Mouse (Mus musculus): ENCODE results near the gene Ripply2.
"Not testable (repeated sequence)": the region's sequence is repeated elsewhere in the genome, so short reads cannot be mapped to it uniquely, and the experiment has no call there.

Gene Ripply2

DNA sequence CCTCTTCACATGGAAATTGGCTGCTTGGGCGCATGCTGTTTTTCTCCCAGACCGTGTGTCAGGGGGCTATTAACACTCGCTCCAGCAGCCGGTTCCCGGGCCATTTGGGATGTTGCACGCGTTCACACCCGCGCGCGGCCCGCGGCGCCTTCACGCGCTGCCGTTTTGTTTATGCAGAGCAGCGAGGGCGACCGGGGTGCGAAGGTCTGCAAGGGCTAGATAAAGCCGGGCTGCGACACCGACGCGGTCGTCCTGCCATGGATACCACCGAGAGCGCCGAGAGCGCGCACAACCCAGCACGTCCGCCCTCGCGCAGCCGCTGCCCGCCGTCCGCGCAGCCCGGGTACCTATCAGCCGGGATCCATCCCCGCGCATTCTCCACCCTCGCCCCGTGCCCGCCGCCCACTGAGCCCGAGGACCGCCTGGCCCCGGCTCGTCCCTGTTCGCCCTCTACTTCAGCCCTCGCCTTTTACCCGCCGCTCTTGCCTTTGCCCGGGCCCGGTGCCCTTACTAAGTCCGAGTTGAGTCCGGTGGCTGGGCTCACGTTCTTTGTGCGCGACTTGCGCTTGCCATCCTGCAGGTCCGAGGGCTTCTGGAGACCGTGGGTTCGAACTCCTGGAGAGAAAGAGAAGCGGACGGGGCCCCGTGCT, at the start of gene Ripply2:
Gene Ripply2, plus strand, starts transcription at position 250 of the 650 bp plus-strand sequence.
- DNase-seq (ENCODE audit: low read depth in 1 of 2, low spot score in 2 of 2) = no peak

DNA sequence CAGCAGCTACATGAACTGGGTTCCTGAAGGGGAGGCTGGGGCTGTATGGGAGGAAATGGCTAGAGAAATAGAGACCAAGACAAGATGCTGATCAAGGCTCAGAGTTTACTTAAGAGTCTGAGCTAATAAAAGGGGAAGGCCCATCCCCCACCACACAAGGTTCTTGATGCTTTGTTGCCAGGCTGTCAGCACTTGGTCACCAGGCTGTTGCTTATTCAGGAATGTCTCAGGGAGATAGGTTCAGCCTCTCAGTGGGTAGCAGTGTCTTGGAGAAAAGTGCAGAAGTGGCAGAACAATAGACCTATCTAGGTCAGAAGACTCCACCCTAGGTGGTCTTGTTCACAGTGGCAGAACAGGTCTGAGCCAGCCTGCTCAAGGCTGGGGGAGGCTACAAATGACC, 42.9 kb upstream of the Ripply2 start:
- not testable (repeated sequence) for DNase-seq (ENCODE audit: low read depth in 1 of 2, low spot score in 2 of 2)

DNA sequence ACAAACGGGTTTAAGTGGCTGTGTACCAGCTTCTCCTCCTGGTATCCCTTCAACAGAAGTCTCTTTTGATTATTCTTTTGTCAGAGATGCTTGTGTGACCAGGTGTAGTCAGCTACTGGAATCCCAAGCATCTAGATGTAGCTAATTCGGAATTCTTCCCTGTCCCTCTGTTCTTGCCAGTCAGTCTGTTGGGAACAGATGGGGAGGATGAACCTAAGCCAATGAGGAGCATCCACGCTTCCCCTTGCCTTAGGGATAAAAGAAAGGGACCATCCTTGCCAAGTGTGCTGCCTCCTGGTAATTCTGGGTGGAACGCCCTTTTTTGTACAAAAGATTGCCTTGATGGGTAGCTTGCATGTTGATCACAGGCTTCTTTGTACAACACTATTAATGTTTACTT, 41.8 kb upstream of the Ripply2 start:
- no peak for DNase-seq (ENCODE audit: low read depth in 1 of 2, low spot score in 2 of 2)

DNA sequence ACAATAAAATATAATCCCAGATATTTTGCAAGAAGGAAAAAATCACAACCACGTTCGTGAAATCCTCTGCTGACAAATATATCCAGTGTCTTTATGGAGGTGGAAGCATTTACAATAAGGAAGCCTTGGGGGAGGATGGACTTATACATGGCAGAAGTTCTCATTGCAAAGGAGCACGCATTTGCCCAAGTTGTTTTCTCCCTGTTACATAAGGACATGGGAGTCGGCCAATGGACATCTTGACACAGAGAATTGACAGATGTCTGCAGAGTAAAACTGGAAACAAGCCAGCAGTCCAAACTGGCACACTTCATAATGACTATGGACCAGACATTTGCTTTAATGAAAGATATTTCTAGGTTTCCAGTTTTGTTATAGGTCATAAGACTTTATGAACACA, 38.4 kb upstream of the Ripply2 start:
- DNase-seq (ENCODE audit: low read depth in 1 of 2, low spot score in 2 of 2) = no peak

DNA sequence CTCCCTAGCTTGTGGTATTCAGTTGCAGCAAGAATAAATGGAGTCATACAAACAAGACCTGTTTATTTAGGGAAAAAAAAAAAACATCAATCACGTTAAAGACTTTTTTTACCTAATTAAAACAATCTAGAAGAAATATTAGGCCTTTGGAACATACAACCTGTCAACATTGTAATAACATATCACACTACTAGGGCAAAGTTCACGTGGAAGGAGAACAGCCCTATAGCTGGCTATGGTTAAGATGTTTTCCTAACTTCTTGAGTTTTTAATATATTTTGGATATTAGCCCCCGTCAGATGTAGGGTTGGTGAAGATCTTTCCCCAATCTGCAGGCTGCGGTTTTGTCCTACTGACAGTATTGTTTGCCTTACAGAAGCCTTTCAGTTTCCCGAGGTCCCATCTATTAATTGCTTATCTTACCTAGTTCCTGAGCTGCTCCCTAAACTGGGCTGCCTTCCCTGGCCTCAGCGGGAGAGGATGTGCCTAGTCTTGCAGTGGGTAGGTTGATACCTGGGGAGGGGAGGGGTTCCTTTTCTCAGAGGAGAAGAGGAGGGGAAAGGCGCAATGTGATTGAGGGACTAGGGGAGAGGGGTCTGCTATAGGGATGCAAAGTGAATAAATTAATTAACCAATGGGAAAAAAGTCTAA, 37.0 kb upstream of the Ripply2 start:
- no peak for DNase-seq (ENCODE audit: low read depth in 1 of 2, low spot score in 2 of 2)

DNA sequence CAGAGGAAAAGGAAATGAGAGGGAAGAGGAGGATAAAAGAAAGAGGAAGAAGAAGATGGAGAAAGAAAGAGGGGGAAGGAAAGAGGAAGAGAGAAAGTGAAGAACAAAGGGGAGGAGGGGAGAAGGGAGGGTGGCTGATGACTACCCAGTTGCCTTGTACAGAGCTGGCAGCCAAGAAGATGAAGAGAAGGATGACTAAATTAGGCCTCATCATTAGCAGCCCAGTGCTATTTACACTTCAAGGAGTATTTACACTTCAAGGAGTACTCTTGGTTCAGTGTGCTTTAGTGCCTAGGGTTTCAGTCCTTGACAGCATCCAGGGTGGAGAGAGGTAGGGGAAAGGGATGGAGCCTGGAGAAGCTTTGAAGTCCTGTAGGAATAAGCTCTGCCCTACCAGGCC, 35.3 kb upstream of the Ripply2 start:
- no peak for DNase-seq (ENCODE audit: low read depth in 1 of 2, low spot score in 2 of 2)

DNA sequence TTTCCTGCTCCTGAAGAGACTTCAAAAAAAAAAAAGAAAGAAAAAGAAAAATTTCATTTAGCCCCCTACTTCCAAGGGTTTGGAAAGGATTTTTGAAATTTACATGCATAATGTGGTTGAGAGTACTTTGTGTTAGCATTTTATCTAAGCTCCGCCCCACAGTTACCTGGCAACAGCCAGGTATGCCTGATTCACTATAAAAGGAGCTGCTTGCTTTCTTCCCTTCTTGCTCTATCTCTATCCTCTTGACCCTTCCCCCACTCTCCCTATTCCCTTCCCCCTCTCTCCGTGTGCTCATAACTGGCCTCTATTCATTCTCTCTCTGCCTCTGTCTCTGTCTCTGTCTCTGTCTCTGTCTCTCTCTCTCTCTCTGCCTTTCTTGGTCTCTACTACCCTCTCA, 34.4 kb upstream of the Ripply2 start:
- no peak for DNase-seq (ENCODE audit: low read depth in 1 of 2, low spot score in 2 of 2)

DNA sequence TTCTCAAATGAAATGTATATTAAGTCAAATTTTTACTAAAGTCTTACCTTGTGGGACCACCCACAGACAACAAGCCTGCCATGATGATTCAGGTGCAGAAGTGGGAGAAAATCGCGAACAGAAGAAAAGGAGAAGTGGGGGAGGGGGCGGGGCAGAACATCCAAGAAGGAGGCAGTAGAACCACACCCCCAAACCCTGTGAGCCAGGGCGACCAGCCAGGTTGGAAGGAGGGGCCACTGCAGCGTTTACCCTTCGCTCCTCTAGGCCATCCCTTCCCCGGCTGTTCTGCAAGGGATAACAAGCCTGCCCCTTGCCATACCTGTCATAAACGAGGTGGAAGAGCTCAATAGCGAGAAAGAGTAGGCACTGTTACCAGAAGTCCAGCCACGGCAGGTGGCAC, 33.8 kb upstream of the Ripply2 start:
- DNase-seq (ENCODE audit: low read depth in 1 of 2, low spot score in 2 of 2) = no peak

DNA sequence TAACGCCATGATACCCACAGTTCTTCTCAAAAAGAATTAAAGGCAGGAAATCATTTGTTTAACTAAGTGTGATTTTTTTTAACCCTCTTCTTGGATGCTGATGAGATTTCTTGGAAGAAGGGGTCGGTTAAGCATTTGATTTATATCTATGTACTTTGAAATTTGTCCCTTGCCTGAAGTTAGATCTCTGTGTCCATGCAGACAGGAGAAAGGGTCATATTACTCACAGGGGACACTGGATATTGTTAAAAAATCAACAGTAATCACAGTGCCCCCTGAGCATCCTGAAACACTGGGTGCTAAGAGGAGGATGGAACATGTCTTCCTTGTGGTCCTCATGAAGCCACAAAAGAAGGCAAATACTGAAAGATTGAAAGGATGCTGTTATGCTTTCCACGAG, 30.8 kb upstream of the Ripply2 start:
- DNase-seq (ENCODE audit: low read depth in 1 of 2, low spot score in 2 of 2) = no peak

DNA sequence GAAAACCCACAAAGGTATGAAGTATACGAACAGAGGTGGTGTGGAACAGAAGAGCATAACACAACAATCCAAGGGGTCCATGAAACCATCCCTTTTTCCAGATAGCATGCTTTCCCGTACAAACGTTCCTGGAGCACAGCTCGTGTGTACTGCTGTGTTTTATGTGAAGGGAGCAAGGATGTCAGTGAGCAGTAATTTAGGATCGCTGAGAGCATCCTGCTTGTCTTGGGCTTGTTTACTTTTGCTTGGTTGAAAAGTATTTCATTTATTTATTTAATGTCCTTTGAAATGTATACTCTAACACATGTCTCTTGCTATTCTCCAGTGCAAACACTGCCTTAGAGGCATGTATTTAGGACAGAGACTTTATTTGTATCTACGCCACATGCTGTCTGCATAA, 30.2 kb upstream of the Ripply2 start:
- DNase-seq (ENCODE audit: low read depth in 1 of 2, low spot score in 2 of 2) = no peak

DNA sequence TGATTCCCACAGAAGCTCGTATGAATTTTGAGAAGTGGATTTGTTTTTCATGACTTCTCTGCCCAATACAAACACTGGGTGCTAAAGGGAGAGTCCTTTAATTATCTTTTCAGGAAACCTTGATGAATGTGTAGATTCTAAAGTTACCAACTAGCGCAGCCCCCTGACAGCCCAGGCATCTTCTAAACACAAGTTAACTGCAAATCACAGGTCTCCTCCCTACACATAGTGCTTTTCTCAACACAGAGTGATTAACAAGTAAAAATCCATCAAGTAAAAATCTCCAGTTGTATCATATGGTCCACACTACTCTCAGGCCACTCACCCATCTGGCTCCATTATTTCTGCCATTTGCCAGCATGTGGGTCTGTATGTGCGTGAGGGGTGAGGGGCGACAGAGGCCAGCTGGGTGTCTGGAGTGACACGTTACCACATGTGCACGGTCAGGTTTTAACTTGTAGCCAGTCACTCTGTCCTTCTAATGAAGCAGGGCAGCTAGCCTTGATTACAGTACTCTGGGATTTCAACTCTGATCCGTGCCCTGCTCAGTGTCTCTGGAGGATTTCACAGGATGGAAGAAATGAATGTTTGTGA, 28.5 kb upstream of the Ripply2 start:
- DNase-seq (ENCODE audit: low read depth in 1 of 2, low spot score in 2 of 2) = no peak

DNA sequence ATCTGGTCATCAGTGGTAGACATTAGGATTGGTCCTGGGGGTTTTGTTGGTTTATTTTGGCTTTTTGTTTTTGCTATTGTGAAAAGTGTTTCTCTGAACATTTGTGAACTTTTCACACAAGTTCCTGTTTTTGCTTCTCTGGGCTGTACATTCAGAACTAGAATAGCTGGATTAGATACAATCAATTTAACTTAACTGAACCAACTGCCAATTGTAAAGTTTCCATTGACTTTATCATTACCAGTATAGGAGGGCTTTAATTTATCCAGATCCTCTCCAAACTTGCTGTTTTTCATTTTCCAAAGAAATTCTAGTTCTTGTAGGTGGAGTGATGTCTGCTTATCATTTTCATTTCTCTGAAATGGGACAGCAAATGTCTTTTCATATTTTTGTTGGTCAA, 25.5 kb upstream of the Ripply2 start:
- no peak for DNase-seq (ENCODE audit: low read depth in 1 of 2, low spot score in 2 of 2)

DNA sequence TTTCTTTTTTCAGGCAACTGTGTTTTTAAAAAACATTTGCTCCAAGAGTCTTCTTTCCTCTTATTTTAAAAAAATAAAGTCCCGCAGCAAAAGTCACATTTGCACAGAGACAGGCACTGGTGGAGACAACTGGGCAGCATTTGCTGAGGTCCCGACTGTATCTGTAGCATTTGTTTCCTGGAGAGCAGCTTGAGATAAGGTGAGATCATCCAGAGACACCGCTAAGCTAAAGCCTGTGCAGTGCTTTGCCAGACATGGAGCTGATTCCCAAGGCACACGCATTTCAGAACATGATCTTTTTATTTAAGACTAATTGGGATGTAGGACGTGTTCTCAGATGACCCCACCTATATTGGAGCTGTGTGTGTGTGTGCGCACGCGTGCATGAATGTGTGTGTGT, 23.6 kb upstream of the Ripply2 start:
- DNase-seq (ENCODE audit: low read depth in 1 of 2, low spot score in 2 of 2) = no peak

DNA sequence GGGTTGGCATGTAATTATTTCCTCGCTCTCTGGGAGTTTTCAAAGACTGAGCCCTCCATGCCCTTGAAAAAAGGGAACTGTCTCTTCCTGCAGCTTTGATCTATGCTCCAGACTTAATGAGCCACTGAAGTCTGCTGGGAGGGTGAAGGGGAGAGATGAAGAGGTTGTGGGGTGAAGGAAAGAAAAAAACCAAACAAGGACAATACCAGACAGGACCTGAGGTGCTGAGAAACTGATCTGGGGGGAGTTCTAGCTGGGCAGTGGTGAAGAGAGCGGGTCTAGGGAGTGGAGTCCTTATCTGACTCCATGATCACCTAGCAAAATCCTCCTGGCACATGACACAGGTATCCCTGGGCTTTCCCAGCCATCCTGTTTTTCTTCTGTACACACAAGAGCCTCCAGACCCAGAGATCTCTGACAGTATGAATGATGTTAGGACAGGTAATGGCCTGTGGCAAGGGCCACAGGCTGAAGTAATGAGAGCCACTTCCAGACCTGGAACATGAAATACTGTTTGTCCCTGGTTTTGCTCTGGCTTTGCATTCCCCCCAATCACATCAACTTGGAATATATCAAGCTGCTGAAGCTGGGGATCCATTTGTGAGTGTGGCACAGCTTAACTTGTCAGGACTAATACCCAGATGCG, 18.2 kb upstream of the Ripply2 start:
- DNase-seq (ENCODE audit: low read depth in 1 of 2, low spot score in 2 of 2) = no peak

DNA sequence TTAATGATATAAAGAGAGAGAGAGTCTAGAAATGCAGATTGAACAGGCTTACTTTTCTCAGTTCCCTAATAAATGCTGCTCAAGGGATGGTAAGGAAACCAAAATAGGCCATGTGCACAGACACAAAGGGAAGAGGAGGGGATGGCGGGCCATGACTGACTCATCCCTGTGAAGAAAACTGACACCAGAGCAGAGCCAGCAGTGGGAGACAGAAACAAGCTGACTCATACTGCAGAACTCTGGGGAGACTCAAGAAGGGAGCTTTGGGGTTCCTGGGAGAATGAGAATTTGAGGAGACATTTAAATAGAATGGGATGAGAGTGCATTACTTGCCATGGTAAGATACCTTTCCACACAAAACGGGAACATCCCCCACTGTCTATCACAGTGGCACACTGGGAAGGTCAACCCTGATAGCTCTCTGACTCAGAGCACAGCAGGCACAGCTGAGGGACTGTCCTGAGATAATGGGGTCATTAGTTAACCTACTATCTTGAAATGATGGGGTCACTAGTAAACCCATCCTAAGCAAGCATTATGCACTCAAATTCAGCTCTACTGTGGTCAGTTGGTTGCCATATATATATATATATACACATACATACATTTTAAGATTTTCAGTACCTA, 15.3 kb upstream of the Ripply2 start:
- no peak for DNase-seq (ENCODE audit: low read depth in 1 of 2, low spot score in 2 of 2)

DNA sequence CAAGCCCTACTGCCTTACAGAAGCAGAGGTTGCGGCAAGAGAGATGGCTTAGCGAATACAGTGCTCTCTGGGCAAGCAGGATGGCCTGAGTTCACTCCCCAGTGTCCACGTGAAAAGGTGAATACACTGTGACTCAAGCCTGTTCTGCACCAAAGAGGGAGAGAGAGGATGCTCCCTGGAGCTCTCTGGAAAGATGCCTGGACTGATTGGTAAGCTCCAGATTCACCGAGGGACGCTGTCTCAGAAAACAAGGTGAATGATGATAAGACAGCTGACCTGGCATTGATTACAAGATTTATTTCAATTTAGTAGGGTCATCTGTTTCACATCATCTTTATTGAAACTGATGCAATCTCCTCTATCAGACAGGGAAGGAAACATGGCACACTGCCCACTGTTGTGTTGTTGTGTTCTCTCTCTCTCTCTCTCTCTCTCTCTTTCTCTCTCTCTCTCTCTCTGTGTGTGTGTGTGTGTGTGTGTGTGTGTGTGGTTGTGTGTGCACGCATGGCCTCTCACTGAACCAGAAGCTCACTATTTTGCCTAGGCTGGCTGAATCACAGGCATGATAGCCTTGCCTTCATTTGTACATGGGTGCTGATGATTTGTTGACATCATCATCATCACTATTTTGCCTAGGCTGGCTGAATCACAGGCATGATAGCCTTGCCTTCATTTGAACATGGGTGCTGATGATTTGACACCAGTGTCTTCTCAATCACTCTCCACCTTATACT, 10.5 kb upstream of the Ripply2 start:
- DNase-seq (ENCODE audit: low read depth in 1 of 2, low spot score in 2 of 2) = no peak

DNA sequence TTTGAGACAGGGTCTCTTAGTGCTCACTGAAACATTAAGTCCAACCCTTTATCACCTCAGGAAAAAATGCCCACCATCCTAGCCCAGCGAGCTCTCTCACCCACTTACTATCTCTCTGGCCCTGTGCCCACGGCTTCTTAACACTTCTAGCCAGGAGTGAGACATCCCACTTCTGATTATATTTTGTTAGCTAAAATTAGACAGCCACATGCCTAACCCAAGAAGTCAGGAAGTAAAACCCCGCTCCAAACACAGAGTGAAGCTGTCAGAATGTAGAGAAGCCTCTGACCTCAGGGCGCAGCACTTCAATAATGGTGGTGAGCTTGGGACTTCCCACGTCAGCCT, 9.9 kb upstream of the Ripply2 start:
- DNase-seq (ENCODE audit: low read depth in 1 of 2, low spot score in 2 of 2) = no peak

DNA sequence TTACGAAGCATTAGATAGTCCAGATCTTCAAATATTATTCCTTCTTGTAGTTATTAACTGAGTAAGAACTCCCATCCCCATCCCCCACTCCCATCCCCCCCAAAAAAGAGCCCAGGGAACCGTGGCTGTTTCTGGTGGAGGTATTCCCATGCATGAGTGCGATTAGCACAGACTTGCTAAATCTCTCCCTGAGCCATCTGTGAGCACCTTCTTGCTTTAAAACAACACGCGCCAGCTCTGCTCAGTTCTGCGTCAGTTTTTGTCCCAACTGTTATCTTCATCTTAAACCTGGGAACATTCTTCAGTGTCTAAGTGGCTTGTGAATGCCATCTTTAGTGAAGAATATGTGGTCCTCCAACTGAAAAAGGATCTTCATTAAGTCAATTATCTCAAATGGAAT, 6.8 kb upstream of the Ripply2 start:
- no peak for DNase-seq (ENCODE audit: low read depth in 1 of 2, low spot score in 2 of 2)

DNA sequence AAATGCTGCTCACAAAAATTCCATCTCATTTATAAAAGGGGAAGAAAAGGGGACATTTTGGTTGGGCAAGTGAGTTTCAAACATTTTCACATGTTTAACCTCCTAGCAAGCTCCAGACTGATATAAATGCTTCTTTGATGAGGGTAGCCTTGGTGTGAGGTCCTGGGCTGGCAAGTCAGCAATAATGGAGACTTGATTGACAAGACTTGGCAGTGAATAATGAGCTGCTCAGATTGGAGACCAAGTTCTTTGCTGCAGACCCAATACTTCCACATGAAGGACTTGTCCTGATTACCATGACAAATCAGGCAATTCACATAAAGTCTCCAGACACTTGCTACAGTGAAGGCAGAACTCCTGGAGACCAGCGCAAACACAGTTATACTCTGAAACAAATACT, 6.4 kb upstream of the Ripply2 start:
- no peak for DNase-seq (ENCODE audit: low read depth in 1 of 2, low spot score in 2 of 2)

DNA sequence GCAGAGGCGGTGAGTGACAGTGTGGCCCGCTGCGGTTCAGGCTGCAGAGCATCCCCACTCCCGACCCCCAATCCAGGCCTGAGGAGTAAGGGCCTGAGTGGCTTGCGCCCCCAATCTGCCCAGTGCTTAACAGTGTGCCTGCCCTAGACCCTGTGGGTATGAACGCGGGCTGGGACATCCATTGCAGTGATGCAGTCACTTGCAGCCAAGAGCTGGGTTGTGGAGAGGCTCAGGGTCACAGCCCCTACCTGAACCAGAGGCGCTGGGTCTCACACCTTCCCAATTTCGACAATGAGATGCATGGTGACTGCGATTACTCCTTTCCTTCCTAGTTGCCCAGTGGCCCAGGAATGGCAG, 579 bp downstream of the Ripply2 start:
- DNase-seq (ENCODE audit: low read depth in 1 of 2, low spot score in 2 of 2) = no peak

DNA sequence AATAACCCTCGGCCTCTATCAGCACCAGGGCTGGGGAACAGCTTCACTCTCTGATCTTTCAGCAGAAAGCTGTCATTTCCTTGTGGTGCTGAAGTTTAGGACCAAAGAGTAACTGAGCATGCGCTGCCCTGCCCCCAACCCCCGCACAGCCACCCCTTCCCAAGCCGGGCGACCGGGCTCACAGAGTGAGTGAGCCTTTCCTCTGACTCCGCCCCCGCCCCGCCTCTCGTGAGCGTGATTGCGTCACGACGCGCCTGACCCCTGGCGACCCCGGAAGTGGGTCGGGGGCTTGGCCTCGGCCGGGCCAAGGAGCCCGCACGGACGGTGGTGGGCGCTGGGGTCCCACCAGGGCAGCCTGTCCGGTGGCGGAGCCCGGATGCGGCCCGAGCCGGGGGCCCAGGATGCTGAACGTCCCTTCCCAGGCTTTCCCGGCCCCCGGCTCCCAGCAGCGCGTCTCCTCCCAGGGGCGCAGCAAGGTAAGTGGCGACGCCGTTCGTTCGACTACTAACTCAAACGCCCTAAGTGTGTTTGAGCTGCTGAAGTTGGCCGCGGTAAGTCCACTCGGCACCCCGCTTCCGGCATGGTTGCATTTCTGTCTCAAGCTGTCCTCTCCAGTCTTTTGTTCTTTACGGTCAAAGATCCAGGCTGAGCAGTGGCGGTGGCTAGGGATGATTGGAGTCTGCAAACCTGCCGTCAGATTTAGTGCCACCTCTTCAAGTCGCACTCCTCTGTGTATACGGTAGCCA, 6.6 kb downstream of the Ripply2 start, which contains the start of gene Cyb5r4:
Gene Cyb5r4, plus strand, starts transcription at position 237 of the 746 bp plus-strand sequence.
- peak; percentile 74 to 88 for DNase-seq (ENCODE audit: low read depth in 1 of 2, low spot score in 2 of 2)

All from monocyte, adult 2 months (primary cell).